Mouse (Mus musculus): ENCODE data around the gene Slc17a3. TPM values are rescaled to one million over a fixed set of nuclear protein-coding genes. Genes with fewer than 3 reads are reported as not detected.

Gene Slc17a3
- not detected in 2 replicates for polyA plus RNA-seq (2016; fragmentation: Nextera tagmentation; extraction: Ambion mirVana)

DNA sequence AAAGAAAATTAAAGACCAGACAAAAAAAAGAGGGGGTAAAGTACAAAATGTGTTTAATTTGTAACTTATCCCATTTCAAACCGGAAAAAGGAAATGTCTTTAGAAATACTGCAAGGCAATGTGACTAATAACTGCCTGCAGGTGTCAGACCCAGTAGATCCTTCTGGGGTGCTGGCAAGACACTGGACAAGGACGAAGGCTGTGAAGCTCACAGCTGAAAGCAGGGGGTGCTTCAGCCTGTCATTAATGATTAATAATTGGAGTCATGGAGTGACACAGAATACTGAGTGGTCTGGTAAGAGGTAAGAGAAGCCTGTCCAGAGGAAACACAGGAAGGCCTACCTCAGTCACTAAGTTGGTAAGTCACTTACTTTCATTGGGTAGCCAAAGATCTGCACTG, at the start of gene Slc17a3:
Gene Slc17a3 (plus strand): TSS at position 127 of the 400 bp plus-strand sequence.
- H3K27me3 ChIP-seq, result no peaks in the 10 kb centered on the region
- H3K4me2 ChIP-seq (replicated peaks), result no peak within 1 kb of the TSS
- 80% methylated on average over 2 of the region's 2 CpGs for WGBS
- no peak within 1 kb of the TSS for H3K9ac ChIP-seq (replicated peaks)
- H3K36me3 ChIP-seq, result no peaks in the 10 kb centered on the region
- no peaks in the 10 kb centered on the region for H3K4me1 ChIP-seq
- H3K27ac ChIP-seq (replicated peaks), result no peak within 1 kb of the TSS
- H3K9me3 ChIP-seq, result no peaks in the 10 kb centered on the region
- ATAC-seq (ENCODE audit: low FRiP score, low read depth), result no peak
- H3K4me3 ChIP-seq, result no peak within 1 kb of the TSS

DNA sequence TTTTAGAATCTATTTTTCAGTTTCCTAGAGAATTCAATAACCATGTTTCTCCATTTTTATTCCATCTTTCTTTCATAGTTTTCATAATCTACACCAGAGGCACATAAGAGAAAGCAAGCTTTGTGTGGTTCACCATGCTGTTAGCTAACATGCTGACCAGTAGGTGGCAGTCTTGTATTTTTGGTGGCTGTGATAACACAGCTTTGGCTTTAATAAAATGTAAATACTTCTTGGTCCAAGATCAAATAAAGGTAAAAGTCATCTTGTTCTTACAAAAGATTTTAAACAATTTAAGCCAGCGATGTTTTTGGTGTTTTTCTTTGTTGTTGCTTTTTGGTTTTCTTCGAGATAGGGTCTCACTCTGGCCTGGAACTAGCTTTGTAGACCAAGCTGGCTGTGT, 46.7 kb upstream of the Slc17a3 start:
- Histone ChIP-seq H3K36me3 (no peaks in the 10 kb centered on the region), H3K4me1 (no peaks in the 10 kb centered on the region), H3K9me3 (no peaks in the 10 kb centered on the region), H3K27me3 (no peaks in the 10 kb centered on the region), H3K27ac (replicated peaks) (no peak overlapping the region), H3K4me2 (replicated peaks) (no peak overlapping the region), H3K4me3 (no peak overlapping the region), H3K9ac (replicated peaks) (no peak overlapping the region)
- no peak for ATAC-seq (ENCODE audit: low FRiP score, low read depth)
- 45% methylated on average over 2 of the region's 2 CpGs for WGBS

GRCm38 (mm10) chr13:23799405-23799804, 39.8 kb upstream of the Slc17a3 start:
- no peaks in the 10 kb centered on the region for H3K9me3 ChIP-seq
- H3K36me3 ChIP-seq, result no peaks in the 10 kb centered on the region
- H3K4me2 ChIP-seq (replicated peaks), result no peak overlapping the region
- no peak overlapping the region for H3K27ac ChIP-seq (replicated peaks)
- 80% methylated on average over 5 of the region's 5 CpGs for WGBS
- H3K4me1 ChIP-seq, result no peaks in the 10 kb centered on the region
- no peak overlapping the region for H3K4me3 ChIP-seq
- no peak overlapping the region for H3K9ac ChIP-seq (replicated peaks)
- H3K27me3 ChIP-seq, result no peaks in the 10 kb centered on the region
- ATAC-seq (ENCODE audit: low FRiP score, low read depth), result no peak

- H3K9ac ChIP-seq (replicated peaks), result no peak overlapping the region
- no peak overlapping the region for H3K4me2 ChIP-seq (replicated peaks)
- 86% methylated on average over 2 of the region's 2 CpGs for WGBS
- H3K4me1 ChIP-seq, result no peaks in the 10 kb centered on the region
- ATAC-seq (ENCODE audit: low FRiP score, low read depth), result no peak
- no peaks in the 10 kb centered on the region for H3K9me3 ChIP-seq
- H3K27ac ChIP-seq (replicated peaks), result no peak overlapping the region
- no peaks in the 10 kb centered on the region for H3K27me3 ChIP-seq
- no peaks in the 10 kb centered on the region for H3K36me3 ChIP-seq
- H3K4me3 ChIP-seq, result no peak overlapping the region
These were observed 34.7 kb upstream of the Slc17a3 start for GRCm38 (mm10) chr13:23804532-23804931.

DNA sequence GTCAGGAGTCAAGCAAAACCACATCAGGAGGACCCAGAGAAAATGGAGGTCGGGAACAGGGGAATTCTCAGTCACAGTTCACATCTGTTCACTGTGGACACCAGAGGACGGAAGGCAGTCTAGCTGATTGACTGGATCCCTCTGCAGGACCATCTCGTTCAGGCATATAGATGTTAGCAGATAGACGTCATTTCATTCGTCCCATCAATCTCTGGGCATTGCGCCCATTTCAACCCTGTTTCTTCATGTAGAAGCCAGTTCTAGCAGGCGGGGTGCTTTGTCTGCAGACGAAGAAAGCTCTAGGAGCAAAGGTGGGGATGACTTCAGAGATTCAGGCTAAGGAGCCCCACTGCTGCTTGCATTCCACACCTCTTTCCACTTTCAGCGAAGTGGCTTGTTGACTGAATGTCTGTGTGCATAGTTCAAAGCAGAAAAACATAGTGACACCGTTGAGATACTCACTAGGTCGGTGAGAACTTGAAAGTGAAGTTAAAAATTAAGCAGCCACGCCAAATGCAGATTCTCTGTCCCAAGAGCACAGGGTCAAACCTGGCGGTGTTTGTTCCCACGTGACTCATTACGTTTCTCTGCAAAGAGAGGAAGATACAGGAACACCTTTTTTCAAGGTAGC, 32.7 kb upstream of the Slc17a3 start, which contains the start of gene Slc17a2:
Gene Slc17a2 (plus strand): TSS at position 572 of the 631 bp plus-strand sequence.
- Histone ChIP-seq H3K4me2 (replicated peaks) (no peak within 1 kb of the TSS), H3K9ac (replicated peaks) (no peak within 1 kb of the TSS), H3K36me3 (no peaks in the 10 kb centered on the region), H3K4me3 (no peak within 1 kb of the TSS), H3K4me1 (no peaks in the 10 kb centered on the region), H3K27ac (replicated peaks) (no peak within 1 kb of the TSS), H3K27me3 (no peaks in the 10 kb centered on the region), H3K9me3 (no peaks in the 10 kb centered on the region)
- ATAC-seq (ENCODE audit: low FRiP score, low read depth), result no peak
- 90% methylated on average over 15 of the region's 15 CpGs for WGBS

DNA sequence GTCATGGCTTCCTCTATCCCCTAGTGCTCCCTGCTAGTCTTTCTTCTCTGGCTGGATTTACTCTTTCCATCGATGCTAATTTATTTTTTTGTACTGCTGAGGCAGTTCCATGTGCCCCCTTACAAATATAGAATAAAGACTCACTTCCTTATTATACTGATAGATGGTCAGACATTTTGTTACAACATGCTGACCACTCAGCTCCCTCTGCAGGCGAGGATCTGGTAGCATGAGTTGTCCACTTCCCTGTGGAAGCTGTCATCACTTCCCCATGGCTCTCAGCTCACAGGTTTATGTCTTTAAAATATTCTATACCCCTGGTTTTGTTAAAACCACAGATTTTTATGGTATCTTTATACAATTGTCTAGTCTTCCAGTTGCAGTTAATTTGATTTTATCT, 23.1 kb upstream of the Slc17a3 start:
- Histone ChIP-seq H3K27me3 (no peaks in the 10 kb centered on the region), H3K36me3 (no peaks in the 10 kb centered on the region), H3K4me3 (no peak overlapping the region), H3K27ac (replicated peaks) (no peak overlapping the region), H3K9ac (replicated peaks) (no peak overlapping the region), H3K9me3 (no peaks in the 10 kb centered on the region), H3K4me2 (replicated peaks) (no peak overlapping the region), H3K4me1 (no peaks in the 10 kb centered on the region)
- WGBS, result 78% methylated on average over 2 of the region's 2 CpGs
- no peak for ATAC-seq (ENCODE audit: low FRiP score, low read depth)

GRCm38 (mm10) chr13:23820179-23820940, 18.9 kb upstream of the Slc17a3 start:
- no peak overlapping the region for H3K4me2 ChIP-seq (replicated peaks)
- H3K4me1 ChIP-seq, result no peaks in the 10 kb centered on the region
- no peak overlapping the region for H3K4me3 ChIP-seq
- no peaks in the 10 kb centered on the region for H3K9me3 ChIP-seq
- no peaks in the 10 kb centered on the region for H3K36me3 ChIP-seq
- no peak overlapping the region for H3K27ac ChIP-seq (replicated peaks)
- WGBS, result 79% methylated on average over 4 of the region's 4 CpGs
- H3K27me3 ChIP-seq, result no peaks in the 10 kb centered on the region
- ATAC-seq (ENCODE audit: low FRiP score, low read depth), result no peak
- no peak overlapping the region for H3K9ac ChIP-seq (replicated peaks)

DNA sequence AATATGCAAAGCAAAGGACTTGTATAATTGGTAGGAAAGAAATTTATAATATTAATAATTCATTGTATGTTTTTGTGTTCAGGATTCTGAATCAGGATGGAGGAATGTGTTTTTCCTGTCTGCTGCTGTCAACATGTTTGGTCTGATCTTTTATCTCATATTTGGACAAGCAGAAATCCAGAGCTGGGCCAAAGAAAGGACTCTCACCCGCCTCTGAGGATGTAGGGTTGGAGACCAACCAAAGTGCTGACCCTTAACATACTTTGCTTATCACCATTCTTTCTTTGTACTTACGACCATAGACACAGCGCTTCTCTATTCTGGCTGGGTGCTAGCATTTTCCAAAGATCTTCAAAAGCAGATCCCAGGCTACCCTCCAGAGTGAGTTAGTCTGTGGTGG, 17.0 kb upstream of the Slc17a3 start:
- H3K4me1 ChIP-seq, result no peaks in the 10 kb centered on the region
- H3K4me3 ChIP-seq, result no peak overlapping the region
- no peaks in the 10 kb centered on the region for H3K36me3 ChIP-seq
- no peak overlapping the region for H3K27ac ChIP-seq (replicated peaks)
- H3K9me3 ChIP-seq, result no peaks in the 10 kb centered on the region
- no peaks in the 10 kb centered on the region for H3K27me3 ChIP-seq
- no peak for ATAC-seq (ENCODE audit: low FRiP score, low read depth)
- no peak overlapping the region for H3K9ac ChIP-seq (replicated peaks)
- H3K4me2 ChIP-seq (replicated peaks), result no peak overlapping the region
- WGBS, result 89% methylated on average over 3 of the region's 3 CpGs

- Histone ChIP-seq H3K9me3 (no peaks in the 10 kb centered on the region), H3K36me3 (no peaks in the 10 kb centered on the region), H3K4me3 (no peak overlapping the region), H3K4me1 (no peaks in the 10 kb centered on the region), H3K4me2 (replicated peaks) (no peak overlapping the region), H3K27ac (replicated peaks) (no peak overlapping the region), H3K9ac (replicated peaks) (no peak overlapping the region), H3K27me3 (no peaks in the 10 kb centered on the region)
- 75% methylated on average over 3 of the region's 3 CpGs for WGBS
- ATAC-seq (ENCODE audit: low FRiP score, low read depth), result no peak
These were observed 12.6 kb upstream of the Slc17a3 start for GRCm38 (mm10) chr13:23826606-23827005.

DNA sequence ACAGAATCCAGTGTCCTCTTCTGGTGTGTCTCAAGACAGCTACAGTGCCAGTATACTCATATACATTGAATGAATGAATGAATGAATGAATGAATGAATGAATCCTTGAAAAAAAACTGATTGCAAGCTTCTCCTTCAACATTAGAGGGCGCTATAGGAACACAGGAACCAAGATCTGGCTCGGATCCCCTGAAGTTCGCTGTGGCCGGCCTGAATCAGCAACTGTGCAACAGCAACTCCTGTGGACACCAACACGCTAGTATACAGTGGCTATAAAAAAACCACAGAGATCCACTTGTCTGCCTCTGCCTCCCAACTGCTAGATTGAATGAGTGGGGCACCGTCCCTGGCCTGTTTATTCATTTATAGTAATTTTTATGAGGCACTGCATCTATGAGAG, 6.2 kb upstream of the Slc17a3 start:
- no peak for ATAC-seq (ENCODE audit: low FRiP score, low read depth)
- Histone ChIP-seq H3K4me3 (no peak overlapping the region), H3K27me3 (no peaks in the 10 kb centered on the region), H3K9me3 (no peaks in the 10 kb centered on the region), H3K36me3 (no peaks in the 10 kb centered on the region), H3K4me1 (no peaks in the 10 kb centered on the region), H3K9ac (replicated peaks) (no peak overlapping the region), H3K27ac (replicated peaks) (no peak overlapping the region), H3K4me2 (replicated peaks) (no peak overlapping the region)
- WGBS, result 26% methylated on average over 6 of the region's 6 CpGs

DNA sequence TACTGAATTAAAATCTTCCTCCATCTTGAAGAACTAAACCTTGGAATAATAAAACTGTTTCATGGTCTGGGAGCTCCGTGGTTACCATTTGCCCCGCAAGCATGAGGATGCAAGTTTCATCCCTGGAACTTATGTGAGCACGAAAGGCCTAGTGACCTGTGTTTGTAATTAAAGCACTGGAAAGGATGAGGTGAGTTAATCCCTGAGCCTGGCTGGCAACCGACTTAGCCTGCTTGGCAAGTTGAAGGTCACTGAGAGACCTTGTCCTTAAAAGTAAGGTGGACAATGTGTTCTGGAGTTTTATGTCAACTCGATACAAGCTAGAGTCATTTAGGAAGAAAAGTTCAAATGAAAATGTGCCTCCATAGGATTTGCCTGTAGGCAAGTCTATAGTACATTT, 4.4 kb upstream of the Slc17a3 start:
- no peak for ATAC-seq (ENCODE audit: low FRiP score, low read depth)
- H3K27me3 ChIP-seq, result no peaks in the 10 kb centered on the region
- no peak overlapping the region for H3K4me2 ChIP-seq (replicated peaks)
- H3K4me3 ChIP-seq, result no peak overlapping the region
- H3K27ac ChIP-seq (replicated peaks), result no peak overlapping the region
- WGBS, result 88% methylated on average over 5 of the region's 5 CpGs
- no peaks in the 10 kb centered on the region for H3K4me1 ChIP-seq
- no peak overlapping the region for H3K9ac ChIP-seq (replicated peaks)
- H3K36me3 ChIP-seq, result no peaks in the 10 kb centered on the region
- H3K9me3 ChIP-seq, result no peaks in the 10 kb centered on the region

- no peaks in the 10 kb centered on the region for H3K36me3 ChIP-seq
- no peaks in the 10 kb centered on the region for H3K27me3 ChIP-seq
- no peak for ATAC-seq (ENCODE audit: low FRiP score, low read depth)
- H3K9ac ChIP-seq (replicated peaks), result no peak overlapping the region
- no peaks in the 10 kb centered on the region for H3K9me3 ChIP-seq
- no peak overlapping the region for H3K27ac ChIP-seq (replicated peaks)
- H3K4me1 ChIP-seq, result no peaks in the 10 kb centered on the region
- H3K4me3 ChIP-seq, result no peak overlapping the region
- H3K4me2 ChIP-seq (replicated peaks), result no peak overlapping the region
- 87% methylated on average over 5 of the region's 5 CpGs for WGBS
These were observed 2.6 kb upstream of the Slc17a3 start for GRCm38 (mm10) chr13:23836630-23837029.

All from midbrain, embryonic 12.5 days (tissue).